Mouse (Mus musculus) heart, embryonic 14.5 days (tissue): ENCODE results near the gene Ets2. TPM values are rescaled to one million over a fixed set of nuclear protein-coding genes. Genes with fewer than 3 reads are reported as not detected.
"Not testable (repeated sequence)": the region's sequence is repeated elsewhere in the genome, so short reads cannot be mapped to it uniquely, and the experiment has no call there.

Experiments
- ATAC-seq: fragments of 200-750 bp; cut with Nextera tagmentation; 2 replicates; pipeline ENCODE4 v1.8.0; 2017; ENCODE audit warnings: low read depth, moderate TSS enrichment; ENCODE audit not compliant: insufficient number of reproducible peaks, insufficient read depth, low FRiP score
- H3K27ac ChIP-seq, 2 experiments: fragments of 200-500 bp in 1 of 2; fragments of 300-500 bp in 1 of 2; sonication (generic) in 1 of 2; replicated peaks in 1 of 2; 2 replicates each; pipeline ENCODE4 v1.5.1; 2012 to 2014; ENCODE audit warnings: low read depth in 2 of 2, low read length in 2 of 2, control low read depth in 1 of 2, mild to moderate bottlenecking in 1 of 2, mixed read lengths in 1 of 2; ENCODE audit not compliant: control insufficient read depth in 1 of 2, insufficient read depth in 1 of 2
- H3K27me3 ChIP-seq: fragments of 300-500 bp; sonication (generic); 2 replicates; pipeline ENCODE4 v1.6.1; 2014; ENCODE audit warnings: mild to moderate bottlenecking, low read length, control low read depth; ENCODE audit not compliant: control insufficient read depth, insufficient read depth
- H3K36me3 ChIP-seq: fragments of 300-500 bp; sonication (generic); 2 replicates; pipeline ENCODE4 v1.6.1; 2014; ENCODE audit warnings: mild to moderate bottlenecking, control low read depth, low read length, mixed read lengths; ENCODE audit not compliant: control insufficient read depth, insufficient read depth
- H3K4me1 ChIP-seq, 2 experiments: fragments of 200-500 bp in 1 of 2; fragments of 300-500 bp in 1 of 2; sonication (generic) in 1 of 2; 2 replicates each; pipeline ENCODE4 v1.6.1; 2012 to 2014; ENCODE audit warnings: low read length in 2 of 2, control low read depth in 1 of 2, mixed read lengths in 1 of 2; ENCODE audit not compliant: control insufficient read depth in 2 of 2, insufficient read depth in 2 of 2
- H3K4me2 ChIP-seq: fragments of 300-500 bp; sonication (generic); 2 replicates; pipeline ENCODE4 v1.6.1; 2014; ENCODE audit warnings: mild to moderate bottlenecking, low read length
- H3K4me3 ChIP-seq, 2 experiments: fragments of 200-500 bp in 1 of 2; fragments of 300-500 bp in 1 of 2; sonication (generic) in 1 of 2; 2 replicates each; pipeline ENCODE4 v1.5.1; 2012 to 2014; ENCODE audit warnings: low read length in 2 of 2, mild to moderate bottlenecking in 2 of 2, control low read depth in 1 of 2, low read depth in 1 of 2, moderate library complexity in 1 of 2; ENCODE audit not compliant: control insufficient read depth in 1 of 2, insufficient read depth in 1 of 2
- H3K9ac ChIP-seq: fragments of 300-500 bp; sonication (generic); 2 replicates; pipeline ENCODE4 v1.6.1; 2014; ENCODE audit warnings: mild to moderate bottlenecking, low read length
- H3K9me3 ChIP-seq: fragments of 300-500 bp; sonication (generic); 2 replicates; pipeline ENCODE4 v1.6.1; 2016; ENCODE audit warnings: low read length, control low read depth; ENCODE audit not compliant: control insufficient read depth
- whole genome bisulfite sequencing: fragments of 180-500 bp; shearing (Covaris S2); extraction: QIAGEN DNeasy Blood & Tissue Kit; methylation state at CpG from one replicate; pipeline ENCODE4 v1.1.7; 2014; 5-methylcytosine and 5-hydroxymethylcytosine counted together
- polyA plus RNA-seq: library from polyadenylated mRNA; unstranded; fragments of >200 nt; fragmentation: Nextera tagmentation; extraction: Ambion mirVana; gene quantifications from 2 replicates; pipeline ENCODE4 v1.2.1, GENCODE M21; 2014

Ets2 gene
- polyA plus RNA-seq, 1 experiment from 2014 or later = 46.1 TPM

GRCm38 (mm10) chr16:95761742-95762141 is 59.9 kb downstream of the Ets2 start:
- H3K4me1 ChIP-seq = peaks cover 11 to 13% of the 10 kb centered on the region in 2 experiments
- no peak overlapping the region for H3K4me2 ChIP-seq
- H3K4me3 ChIP-seq = no peak overlapping the region
- ATAC-seq = no peak
- H3K27ac ChIP-seq = no peak overlapping the region
- no peak overlapping the region for H3K9ac ChIP-seq
- no peaks in the 10 kb centered on the region for H3K36me3 ChIP-seq
- 80% methylated on average over 6 of the region's 6 CpGs for WGBS
- no peaks in the 10 kb centered on the region for H3K27me3 ChIP-seq
- no peaks in the 10 kb centered on the region for H3K9me3 ChIP-seq

GRCm38 (mm10) chr16:95763201-95763600 is 61.3 kb downstream of the Ets2 start:
- Histone ChIP-seq H3K9me3 (no peaks in the 10 kb centered on the region), H3K4me3 (no peak overlapping the region), H3K4me1 (peaks cover 11 to 13% of the 10 kb centered on the region in 2 experiments), H3K27ac (no peak overlapping the region), H3K9ac (no peak overlapping the region), H3K36me3 (no peaks in the 10 kb centered on the region), H3K27me3 (no peaks in the 10 kb centered on the region), H3K4me2 (no peak overlapping the region)
- 55% methylated on average over 6 of the region's 6 CpGs for WGBS
- no peak for ATAC-seq

GRCm38 (mm10) chr16:95764041-95764440 is 62.2 kb downstream of the Ets2 start:
- H3K27ac ChIP-seq, H3K36me3 ChIP-seq, H3K9ac ChIP-seq, H3K27me3 ChIP-seq, ATAC-seq, H3K9me3 ChIP-seq, H3K4me2 ChIP-seq, H3K4me3 ChIP-seq: not testable (repeated sequence)
- WGBS = 49% methylated on average over 8 of the region's 8 CpGs
- peaks cover 10 to 13% of the 10 kb centered on the region in 2 experiments for H3K4me1 ChIP-seq

- H3K9me3 ChIP-seq = no peaks in the 10 kb centered on the region
- WGBS = 68% methylated on average over 3 of the region's 3 CpGs
- no peak for ATAC-seq
These were observed 64.3 kb downstream of the Ets2 start for GRCm38 (mm10) chr16:95766181-95766580.

GRCm38 (mm10) chr16:95767246-95767645 is 65.4 kb downstream of the Ets2 start:
- no peaks in the 10 kb centered on the region for H3K9me3 ChIP-seq
- no peak overlapping the region for H3K4me2 ChIP-seq
- H3K27ac ChIP-seq = no peak overlapping the region
- no peak for ATAC-seq
- H3K27me3 ChIP-seq = no peaks in the 10 kb centered on the region
- no peak overlapping the region for H3K4me3 ChIP-seq
- no peaks in the 10 kb centered on the region for H3K36me3 ChIP-seq
- WGBS = 69% methylated on average over 2 of the region's 2 CpGs
- no peak overlapping the region for H3K9ac ChIP-seq
- peaks cover 11 to 15% of the 10 kb centered on the region in 2 experiments; a peak in 3 of 4 replicates for H3K4me1 ChIP-seq

More at GRCm38 (mm10) chr16:95766181-95766580, 64.3 kb downstream of the Ets2 start:
- no peaks in the 10 kb centered on the region for H3K27me3 ChIP-seq
- no peak overlapping the region for H3K4me3 ChIP-seq
- no peaks in the 10 kb centered on the region for H3K36me3 ChIP-seq
- H3K9ac ChIP-seq = no peak overlapping the region
- H3K4me1 ChIP-seq = peaks cover 9 to 14% of the 10 kb centered on the region in 2 experiments; a peak in 3 of 4 replicates
- no peak overlapping the region for H3K4me2 ChIP-seq
- H3K27ac ChIP-seq = no peak overlapping the region

- ATAC-seq = no peak
- Histone ChIP-seq H3K27me3 (0 out of 2 replicates have a peak, but pooled peaks cover 4% of the 10 kb centered on the region), H3K27ac (no peak overlapping the region), H3K9me3 (no peaks in the 10 kb centered on the region), H3K36me3 (no peaks in the 10 kb centered on the region), H3K4me3 (no peak overlapping the region), H3K9ac (no peak overlapping the region), H3K4me1 (peaks cover 11 to 15% of the 10 kb centered on the region in 2 experiments; a peak in 3 of 4 replicates), H3K4me2 (no peak overlapping the region)
- WGBS = 42% methylated on average over 14 of the region's 14 CpGs
These were observed 67.5 kb downstream of the Ets2 start for GRCm38 (mm10) chr16:95769066-95769995.

- peaks cover 11 to 15% of the 10 kb centered on the region in 2 experiments; a peak in 3 of 4 replicates for H3K4me1 ChIP-seq
- no peak for ATAC-seq
- WGBS = 89% methylated on average over 5 of the region's 5 CpGs
- no peak overlapping the region for H3K9ac ChIP-seq
- no peak overlapping the region for H3K27ac ChIP-seq
- H3K27me3 ChIP-seq = 0 out of 2 replicates have a peak, but pooled peaks cover 4% of the 10 kb centered on the region
- H3K36me3 ChIP-seq = no peaks in the 10 kb centered on the region
- H3K4me2 ChIP-seq = no peak overlapping the region
- no peak overlapping the region for H3K4me3 ChIP-seq
- H3K9me3 ChIP-seq = no peaks in the 10 kb centered on the region
These were observed 68.1 kb downstream of the Ets2 start for GRCm38 (mm10) chr16:95769996-95770334.
